Mouse (Mus musculus): ENCODE results near the gene Dnase1l3. TPM values are rescaled to one million over a fixed set of nuclear protein-coding genes. Genes with fewer than 3 reads are reported as not detected.
"Not testable (repeated sequence)": the region's sequence is repeated elsewhere in the genome, so short reads cannot be mapped to it uniquely, and the experiment has no call there.

Gene Dnase1l3
- total and polyA plus RNA-seq, 2 experiments = 10.0 to 24.3 TPM

DNA sequence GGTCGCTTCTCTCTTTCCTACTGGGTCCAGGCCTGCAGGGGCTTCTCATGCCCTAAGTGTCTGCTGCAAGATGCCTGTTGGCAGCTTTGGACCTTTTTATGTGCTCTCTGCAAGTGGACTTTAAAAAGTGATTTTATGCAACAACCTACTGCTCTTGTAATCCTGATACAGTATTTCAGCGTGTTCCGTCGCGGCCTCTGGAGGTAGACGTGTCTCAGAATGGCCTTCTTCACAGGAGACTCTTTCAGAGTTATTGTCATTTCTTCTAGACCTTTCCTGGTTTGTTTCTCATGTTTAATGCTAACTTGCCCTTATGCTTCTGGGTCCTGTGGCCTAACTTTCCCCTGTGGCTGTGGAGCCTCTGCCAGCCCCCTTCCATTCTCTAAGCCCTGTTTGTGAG lies 21.4 kb upstream of the Dnase1l3 start:
- no peak for TF ChIP-seq POLR2A (IDR thresholded peaks at IDR 0.05; ENCODE audit: extremely low read depth, insufficient read depth, low read length)
- no peak for TF ChIP-seq CTCF (IDR thresholded peaks at IDR 0.05; ENCODE audit: low read depth, low read length)
- Histone ChIP-seq H3K36me3 (ENCODE audit: control insufficient read depth, insufficient read depth, low read length) (no peaks in the 10 kb centered on the region), H3K27ac (replicated peaks; ENCODE audit: insufficient read depth, low read depth, low read length) (peak overlapping the region; percentile 97), H3K4me1 (ENCODE audit: control insufficient read depth, insufficient read depth, low read length) (peaks cover 14% of the 10 kb centered on the region), H3K27me3 (ENCODE audit: control insufficient read depth, insufficient read depth, low read length) (no peaks in the 10 kb centered on the region), H3K79me2 (ENCODE audit: control insufficient read depth, insufficient read depth, low read length) (peaks cover 13% of the 10 kb centered on the region; the same call in 1 of the 2 replicates), H3K9ac (ENCODE audit: low read depth, low read length) (peak overlapping the region; percentile 51), H3K4me3 (ENCODE audit: insufficient read depth, low read depth, low read length) (no peak overlapping the region)
- 38% methylated on average over 6 of the region's 6 CpGs for WGBS
- DNase-seq (ENCODE audit: extremely low read depth, low read depth, low spot score) = peak; percentile 67

DNA sequence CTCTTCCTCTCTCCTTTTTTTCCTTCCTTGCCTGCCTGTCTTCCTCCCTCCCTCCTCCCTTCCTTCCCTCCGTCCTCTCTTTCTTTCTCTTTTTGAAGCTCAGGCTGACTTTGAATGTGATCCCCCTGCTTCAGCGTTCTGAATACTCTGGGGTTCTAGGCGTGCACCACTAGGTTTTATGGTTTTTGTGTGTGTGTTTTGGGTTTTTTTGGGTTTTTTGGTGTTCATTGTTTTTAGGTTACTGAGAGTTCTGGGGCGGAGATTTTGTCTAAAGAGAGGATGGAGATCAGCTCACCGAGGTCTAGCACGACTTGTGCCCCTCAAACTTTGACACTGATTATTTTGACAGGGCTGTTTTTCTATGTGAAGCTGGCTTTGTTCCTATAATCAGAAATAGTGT lies 17.6 kb upstream of the Dnase1l3 start:
- TF ChIP-seq CTCF (IDR thresholded peaks at IDR 0.05; ENCODE audit: low read depth, low read length) (no peak), POLR2A (IDR thresholded peaks at IDR 0.05; ENCODE audit: extremely low read depth, insufficient read depth, low read length) (no peak)
- H3K79me2 ChIP-seq (ENCODE audit: control insufficient read depth, insufficient read depth, low read length) = peaks cover 23% of the 10 kb centered on the region; the same call in 1 of the 2 replicates
- no peaks in the 10 kb centered on the region for H3K27me3 ChIP-seq (ENCODE audit: control insufficient read depth, insufficient read depth, low read length)
- H3K9ac ChIP-seq (ENCODE audit: low read depth, low read length) = no peak overlapping the region
- H3K4me1 ChIP-seq (ENCODE audit: control insufficient read depth, insufficient read depth, low read length) = peaks cover 12% of the 10 kb centered on the region
- H3K27ac ChIP-seq (replicated peaks; ENCODE audit: insufficient read depth, low read depth, low read length) = no peak overlapping the region
- WGBS = 89% methylated on average over 6 of the region's 6 CpGs
- H3K36me3 ChIP-seq (ENCODE audit: control insufficient read depth, insufficient read depth, low read length) = no peaks in the 10 kb centered on the region
- H3K4me3 ChIP-seq (ENCODE audit: insufficient read depth, low read depth, low read length) = no peak overlapping the region
- DNase-seq (ENCODE audit: extremely low read depth, low read depth, low spot score) = no peak

DNA sequence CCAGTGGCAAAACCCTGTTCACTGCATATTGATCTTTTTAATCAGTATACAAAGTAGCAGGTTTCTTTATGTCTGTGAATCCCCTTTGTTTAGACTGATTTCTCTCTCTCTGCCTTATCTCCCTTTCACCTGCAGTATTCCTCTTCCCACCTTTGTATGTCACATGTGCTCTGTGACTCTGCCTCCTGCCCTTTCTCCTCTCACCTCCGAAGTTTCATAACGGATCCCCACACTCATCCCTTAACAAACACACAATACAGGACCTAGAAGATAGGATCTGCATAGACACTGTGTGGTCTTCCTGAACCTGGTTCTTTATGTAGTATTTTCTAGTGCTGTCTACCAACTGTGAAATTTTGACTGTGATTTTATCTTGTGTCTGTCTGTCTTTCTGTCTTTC lies 16.9 kb upstream of the Dnase1l3 start:
- TF ChIP-seq POLR2A (IDR thresholded peaks at IDR 0.05; ENCODE audit: extremely low read depth, insufficient read depth, low read length) = no peak
- no peak for TF ChIP-seq CTCF (IDR thresholded peaks at IDR 0.05; ENCODE audit: low read depth, low read length)
- Histone ChIP-seq H3K79me2 (ENCODE audit: control insufficient read depth, insufficient read depth, low read length) (peaks cover 23% of the 10 kb centered on the region; the same call in 1 of the 2 replicates), H3K4me3 (ENCODE audit: insufficient read depth, low read depth, low read length) (no peak overlapping the region), H3K4me1 (ENCODE audit: control insufficient read depth, insufficient read depth, low read length) (peaks cover 11% of the 10 kb centered on the region), H3K9ac (ENCODE audit: low read depth, low read length) (no peak overlapping the region), H3K27ac (replicated peaks; ENCODE audit: insufficient read depth, low read depth, low read length) (no peak overlapping the region), H3K36me3 (ENCODE audit: control insufficient read depth, insufficient read depth, low read length) (no peaks in the 10 kb centered on the region), H3K27me3 (ENCODE audit: control insufficient read depth, insufficient read depth, low read length) (no peaks in the 10 kb centered on the region)
- peak; percentile 58 for DNase-seq (ENCODE audit: extremely low read depth, low read depth, low spot score)
- WGBS = 29% methylated on average over 2 of the region's 2 CpGs

DNA sequence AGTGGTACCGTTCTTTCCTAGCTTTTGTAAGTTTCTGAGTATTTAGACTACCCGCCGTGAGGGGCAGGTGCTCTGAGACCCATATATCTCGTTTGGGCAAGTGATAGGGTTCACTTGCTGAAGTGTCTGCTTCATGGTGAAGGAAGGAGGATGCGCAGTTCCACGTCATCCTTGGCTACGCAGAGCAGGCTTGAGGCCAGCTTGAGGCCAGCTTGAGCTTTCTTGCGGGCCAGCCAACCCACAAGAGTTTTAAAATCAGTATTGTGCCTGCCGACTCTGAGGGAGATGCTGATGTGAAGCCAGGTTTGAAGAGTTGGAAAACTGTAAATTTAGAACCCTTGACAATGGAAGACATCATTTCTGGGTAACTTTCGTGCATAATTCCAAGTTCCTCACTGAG lies 13.6 kb upstream of the Dnase1l3 start:
- TF ChIP-seq POLR2A (IDR thresholded peaks at IDR 0.05; ENCODE audit: extremely low read depth, insufficient read depth, low read length) (no peak), CTCF (IDR thresholded peaks at IDR 0.05; ENCODE audit: low read depth, low read length) (no peak)
- 93% methylated on average over 10 of the region's 10 CpGs for WGBS
- H3K27ac ChIP-seq (replicated peaks; ENCODE audit: insufficient read depth, low read depth, low read length) = no peak overlapping the region

DNA sequence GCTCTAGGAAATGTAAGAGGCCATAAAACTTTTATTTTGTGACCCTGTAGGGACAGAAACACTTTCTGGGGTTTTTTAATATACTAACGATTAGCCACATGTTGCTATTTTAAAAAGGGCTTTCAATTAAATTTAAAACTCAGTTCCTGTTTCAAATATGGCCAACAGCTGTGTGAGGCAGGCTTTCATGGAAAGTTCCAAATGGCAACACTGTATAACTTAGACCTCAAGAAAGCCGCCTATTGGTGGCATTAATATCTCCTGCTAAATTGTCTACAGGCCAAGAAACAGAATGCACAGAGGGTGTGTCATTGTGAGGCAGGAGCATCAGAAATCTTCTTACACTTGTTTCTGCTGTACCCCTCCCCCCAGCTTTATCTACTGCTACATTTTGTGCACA lies 13.1 kb upstream of the Dnase1l3 start:
- DNase-seq (ENCODE audit: extremely low read depth, low read depth, low spot score) = no peak
- no peaks in the 10 kb centered on the region for H3K27me3 ChIP-seq (ENCODE audit: control insufficient read depth, insufficient read depth, low read length)
- no peak for TF ChIP-seq POLR2A (IDR thresholded peaks at IDR 0.05; ENCODE audit: extremely low read depth, insufficient read depth, low read length)
- no peak for TF ChIP-seq CTCF (IDR thresholded peaks at IDR 0.05; ENCODE audit: low read depth, low read length)
- H3K4me3 ChIP-seq (ENCODE audit: insufficient read depth, low read depth, low read length) = no peak overlapping the region
- H3K36me3 ChIP-seq (ENCODE audit: control insufficient read depth, insufficient read depth, low read length) = no peaks in the 10 kb centered on the region
- H3K4me1 ChIP-seq (ENCODE audit: control insufficient read depth, insufficient read depth, low read length) = peaks cover 4% of the 10 kb centered on the region; the same call in 1 of the 2 replicates
- WGBS = 84% methylated on average over 2 of the region's 2 CpGs
- peaks cover 22% of the 10 kb centered on the region; the same call in 1 of the 2 replicates for H3K79me2 ChIP-seq (ENCODE audit: control insufficient read depth, insufficient read depth, low read length)
- H3K9ac ChIP-seq (ENCODE audit: low read depth, low read length) = no peak overlapping the region
- H3K27ac ChIP-seq (replicated peaks; ENCODE audit: insufficient read depth, low read depth, low read length) = no peak overlapping the region

More for the DNA sequence above, 13.6 kb upstream of the Dnase1l3 start:
- Histone ChIP-seq H3K9ac (ENCODE audit: low read depth, low read length) (no peak overlapping the region), H3K4me3 (ENCODE audit: insufficient read depth, low read depth, low read length) (no peak overlapping the region), H3K4me1 (ENCODE audit: control insufficient read depth, insufficient read depth, low read length) (peaks cover 7% of the 10 kb centered on the region), H3K79me2 (ENCODE audit: control insufficient read depth, insufficient read depth, low read length) (peaks cover 24% of the 10 kb centered on the region; the same call in 1 of the 2 replicates), H3K36me3 (ENCODE audit: control insufficient read depth, insufficient read depth, low read length) (no peaks in the 10 kb centered on the region), H3K27me3 (ENCODE audit: control insufficient read depth, insufficient read depth, low read length) (no peaks in the 10 kb centered on the region)
- no peak for DNase-seq (ENCODE audit: extremely low read depth, low read depth, low spot score)

DNA sequence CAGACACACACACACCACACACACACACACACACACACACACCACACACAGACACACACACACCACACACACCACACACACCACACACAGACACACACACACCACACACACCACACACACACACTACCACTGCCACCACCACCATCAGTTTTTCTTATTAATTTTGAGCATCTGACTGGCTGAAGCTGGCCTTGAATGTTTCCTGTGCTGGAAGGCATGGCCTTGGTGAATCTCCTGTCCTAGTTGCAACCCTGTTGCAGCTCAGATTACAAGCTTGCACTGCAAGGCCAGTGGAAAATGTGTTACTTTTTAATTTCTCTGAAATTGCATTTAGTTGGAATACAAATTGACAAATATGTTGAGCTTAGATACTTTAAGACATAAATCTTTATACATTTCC lies 12.7 kb upstream of the Dnase1l3 start:
- H3K27me3 ChIP-seq (ENCODE audit: control insufficient read depth, insufficient read depth, low read length) = no peaks in the 10 kb centered on the region
- no peak overlapping the region for H3K27ac ChIP-seq (replicated peaks; ENCODE audit: insufficient read depth, low read depth, low read length)
- TF ChIP-seq CTCF (IDR thresholded peaks at IDR 0.05; ENCODE audit: low read depth, low read length) (no peak), POLR2A (IDR thresholded peaks at IDR 0.05; ENCODE audit: extremely low read depth, insufficient read depth, low read length) (no peak)
- no peaks in the 10 kb centered on the region for H3K36me3 ChIP-seq (ENCODE audit: control insufficient read depth, insufficient read depth, low read length)
- H3K4me1 ChIP-seq (ENCODE audit: control insufficient read depth, insufficient read depth, low read length) = peaks cover 4% of the 10 kb centered on the region; the same call in 1 of the 2 replicates
- peaks cover 22% of the 10 kb centered on the region; the same call in 1 of the 2 replicates for H3K79me2 ChIP-seq (ENCODE audit: control insufficient read depth, insufficient read depth, low read length)
- no peak overlapping the region for H3K4me3 ChIP-seq (ENCODE audit: insufficient read depth, low read depth, low read length)
- no peak overlapping the region for H3K9ac ChIP-seq (ENCODE audit: low read depth, low read length)
- no peak for DNase-seq (ENCODE audit: extremely low read depth, low read depth, low spot score)

DNA sequence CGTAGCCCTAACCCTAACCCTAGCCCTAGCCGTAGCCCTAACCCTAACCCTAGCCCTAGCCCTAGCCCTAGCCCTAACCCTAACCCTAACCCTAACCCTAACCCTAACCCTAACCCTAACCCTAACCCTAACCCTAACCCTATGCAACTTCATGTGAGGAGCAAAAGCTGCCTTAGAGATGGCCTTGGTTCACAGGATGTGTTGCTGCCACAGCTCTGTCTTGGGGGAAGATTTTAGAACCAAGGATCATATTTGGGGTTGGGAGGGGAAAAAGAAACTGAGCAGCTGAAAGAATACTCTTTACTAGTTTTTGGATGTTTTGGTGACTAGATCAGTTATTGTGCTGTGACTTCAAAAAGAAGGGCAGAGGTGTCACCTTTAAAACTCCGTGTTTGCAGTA lies 11.7 kb upstream of the Dnase1l3 start:
- H3K4me1 ChIP-seq (ENCODE audit: control insufficient read depth, insufficient read depth, low read length); H3K36me3 ChIP-seq (ENCODE audit: control insufficient read depth, insufficient read depth, low read length); H3K9ac ChIP-seq (ENCODE audit: low read depth, low read length); H3K27me3 ChIP-seq (ENCODE audit: control insufficient read depth, insufficient read depth, low read length); H3K27ac ChIP-seq (replicated peaks; ENCODE audit: insufficient read depth, low read depth, low read length); H3K4me3 ChIP-seq (ENCODE audit: insufficient read depth, low read depth, low read length); DNase-seq (ENCODE audit: extremely low read depth, low read depth, low spot score): not testable (repeated sequence)
- WGBS = 45% methylated on average over 3 of the region's 3 CpGs
- peaks cover 22% of the 10 kb centered on the region; the same call in 1 of the 2 replicates for H3K79me2 ChIP-seq (ENCODE audit: control insufficient read depth, insufficient read depth, low read length)

Measured in liver, adult 2 months (tissue).